Mouse (Mus musculus): ENCODE results near the gene Amz2.

- no peak for TF ChIP-seq GATA1 (IDR thresholded peaks at IDR 0.05; ENCODE audit: borderline replicate concordance, low read length)
- TF ChIP-seq FLI1 (IDR thresholded peaks at IDR 0.05; ENCODE audit: low read length) = no peak
Observed at GRCm38 (mm10) chr11:109423294-109423693, 2.5 kb upstream of the Amz2 start.
